ENCODE assay signal across 9 mouse cellular contexts in the genomic region with DNA sequence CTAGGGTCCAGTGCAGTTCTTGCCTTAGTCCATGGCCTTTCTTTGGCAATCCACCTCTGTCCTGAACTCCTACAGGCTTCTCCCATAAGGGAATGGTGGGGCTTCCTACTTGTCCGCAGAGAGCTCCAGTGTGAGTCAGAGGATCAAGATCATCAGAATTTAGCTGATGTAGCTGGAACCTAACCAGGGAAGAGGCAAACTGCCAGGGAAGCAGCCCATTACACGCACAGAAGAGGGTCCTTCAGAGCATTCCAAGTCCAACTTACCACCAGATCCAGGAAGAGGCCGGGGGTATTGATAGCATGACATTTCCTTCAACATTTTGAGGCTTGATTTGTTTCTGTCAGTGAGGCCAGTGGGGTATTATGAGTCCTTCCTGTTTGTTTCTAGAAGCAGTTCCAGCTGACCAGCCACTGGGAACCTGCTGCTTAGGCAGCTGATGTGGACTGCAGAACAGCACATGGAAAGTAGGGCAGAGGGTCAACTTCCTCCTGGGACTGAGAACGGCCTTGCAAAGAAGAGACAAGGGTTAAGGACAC. TPM values are rescaled to one million over a fixed set of nuclear protein-coding genes. Genes with fewer than 3 reads are reported as not detected.
DNase-seq lines count a peak whose midpoint lies in the region; ATAC-seq lines count a peak whose summit lies in the region.
"Had no signal": no experiment of that assay in that cellular context is flagged by ENCODE, and none has a peak within 500 bp of the region (broad histone marks: within the 10 kb centered on the region; RNA-seq: fewer than 3 reads in every experiment).

No protein-coding gene starts in this region.

- H3K9ac ChIP-seq in forebrain, embryonic 12.5 days, result no peak overlapping the region
- no peak overlapping the region for H3K9ac ChIP-seq in hindbrain, embryonic 13.5 days

- H3K36me3 ChIP-seq in heart, embryonic 10.5 days, result no peaks in the 10 kb centered on the region
- no peaks in the 10 kb centered on the region for H3K36me3 ChIP-seq in forebrain, embryonic 12.5 days (replicated peaks)
- H3K36me3 ChIP-seq in hindbrain, embryonic 13.5 days, result no peaks in the 10 kb centered on the region

- no peak overlapping the region for H3K4me3 ChIP-seq in heart, embryonic 10.5 days
- H3K4me3 ChIP-seq in forebrain, embryonic 12.5 days (replicated peaks), result no peak overlapping the region
- H3K4me3 ChIP-seq in hindbrain, embryonic 13.5 days, result no peak overlapping the region

- no peak overlapping the region for H3K27ac ChIP-seq in heart, embryonic 10.5 days
- no peak overlapping the region for H3K27ac ChIP-seq in forebrain, embryonic 12.5 days
- H3K27ac ChIP-seq in hindbrain, embryonic 13.5 days, result no peak overlapping the region

- peak; percentile 42 for DNase-seq in heart, embryonic 10.5 days (ENCODE audit: low spot score)
- DNase-seq in heart, postnatal 4 days, result no peak
- peak; percentile 10 for DNase-seq in liver
- peak; percentile 60 to 62 for DNase-seq in spleen, postnatal 36 days (ENCODE audit: low spot score in 2 of 2)
- DNase-seq: cerebellum, adult 11 months had no signal

- H3K4me1 ChIP-seq in heart, embryonic 10.5 days, result peaks cover 4% of the 10 kb centered on the region; the same call in 1 of the 2 replicates
- H3K4me1 ChIP-seq in forebrain, embryonic 12.5 days, result no peaks in the 10 kb centered on the region
- H3K4me1 ChIP-seq in hindbrain, embryonic 13.5 days (replicated peaks), result peaks cover 9% of the 10 kb centered on the region; the same call in 1 of the 2 replicates

- H3K4me2 ChIP-seq in forebrain, embryonic 12.5 days, result no peak overlapping the region
- H3K4me2 ChIP-seq in hindbrain, embryonic 13.5 days, result no peak overlapping the region

- H3K27me3 ChIP-seq in heart, embryonic 10.5 days (ENCODE audit: insufficient read depth, poor library complexity, severe bottlenecking), result no peaks in the 10 kb centered on the region
- no peaks in the 10 kb centered on the region; the same call in 1 of the 2 replicates for H3K27me3 ChIP-seq in forebrain, embryonic 12.5 days
- no peaks in the 10 kb centered on the region for H3K27me3 ChIP-seq in hindbrain, embryonic 13.5 days

- WGBS in heart, embryonic 10.5 days, result 58% methylated on average over 4 of the region's 4 CpGs
- WGBS in forebrain, embryonic 12.5 days, result 77% methylated on average over 4 of the region's 4 CpGs
- WGBS in hindbrain, embryonic 13.5 days, result 75% methylated on average over 4 of the region's 4 CpGs

- no peaks in the 10 kb centered on the region for H3K9me3 ChIP-seq in heart, embryonic 10.5 days
- no peaks in the 10 kb centered on the region for H3K9me3 ChIP-seq in forebrain, embryonic 12.5 days
- no peaks in the 10 kb centered on the region for H3K9me3 ChIP-seq in hindbrain, embryonic 13.5 days

- ATAC-seq in erythroblast, adult 5-6 weeks (replicated peaks; ENCODE audit: low FRiP score, poor library complexity, severe bottlenecking), result 0 out of 2 replicates have a peak, but pooled peaks have one; percentile 29
- ATAC-seq in inflammation-experienced regulatory T-cells, adult 6 months, result no peak
- ATAC-seq in forebrain, embryonic 12.5 days (ENCODE audit: low FRiP score), result no peak
- ATAC-seq in hindbrain, embryonic 13.5 days (ENCODE audit: low FRiP score), result no peak

RNA-seq across cellular contexts. Expression of gene Lrig2, which starts 11.7 kb away (rescaled TPM):
- polyA plus RNA-seq in heart, embryonic 10.5 days (2016; fragmentation: Nextera tagmentation; extraction: Ambion mirVana), result 13.0 and 14.1 TPM in 2 replicates
- 10 to 100 TPM; 15.9 to 16.6 TPM for total RNA-seq in heart, postnatal 4 days (2021)
- total RNA-seq in erythroblast, adult 5-6 weeks (2015; ENCODE audit: low replicate concordance), result 4.6 and 6.3 TPM in 2 replicates
- total RNA-seq in erythroblast, adult 5-6 weeks (2017; ENCODE audit: low replicate concordance), result 8.4 and 18.4 TPM in 2 replicates
- 1 to 10 TPM; 5.6 to 6.1 (median 5.8) TPM for polyA plus RNA-seq in inflammation-experienced regulatory T-cells, adult 6 months (2017; shearing (Covaris generic))
- polyA plus RNA-seq in forebrain, embryonic 12.5 days (2016; fragmentation: Nextera tagmentation; extraction: Ambion mirVana), result 27.2 and 31.1 TPM in 2 replicates
- polyA plus RNA-seq in hindbrain, embryonic 13.5 days (2015; fragmentation: Nextera tagmentation; extraction: Ambion mirVana), result 27.1 and 30.5 TPM in 2 replicates
